Mouse (Mus musculus) limb, embryonic 14.5 days (tissue): ENCODE measurements around the gene Elovl7. TPM values are rescaled to one million over a fixed set of nuclear protein-coding genes. Genes with fewer than 3 reads are reported as not detected.

ENCODE experiments used
- ATAC-seq: fragments of 200-750 bp; cut with Nextera tagmentation; 2 replicates; pipeline ENCODE4 v1.8.0; 2017; ENCODE audit warnings: low read depth, moderate number of reproducible peaks, moderate TSS enrichment; ENCODE audit not compliant: low FRiP score
- DNase-seq: peaks from one replicate; pipeline ENCODE4 v3.0.0-alpha.2; 2015; ENCODE audit warnings: low spot score
- H3K27ac ChIP-seq: fragments of 300-500 bp; sonication (generic); replicated peaks from 2 replicates; pipeline ENCODE4 v1.5.1; 2014; ENCODE audit warnings: low read depth, mild to moderate bottlenecking, low read length, moderate library complexity, mixed read lengths
- H3K27me3 ChIP-seq: fragments of 300-500 bp; sonication (generic); 2 replicates; pipeline ENCODE4 v1.6.1; 2014; ENCODE audit warnings: low read length, mixed read lengths; ENCODE audit not compliant: control insufficient read depth, insufficient read depth
- H3K36me3 ChIP-seq: fragments of 300-500 bp; sonication (generic); 2 replicates; pipeline ENCODE4 v1.6.1; 2014; ENCODE audit warnings: mild to moderate bottlenecking, low read length, moderate library complexity, mixed read lengths; ENCODE audit not compliant: control insufficient read depth, insufficient read depth
- H3K4me1 ChIP-seq: fragments of 300-500 bp; sonication (generic); 2 replicates; pipeline ENCODE4 v1.6.1; 2014; ENCODE audit warnings: antibody characterized with exemption, low read length, mixed read lengths; ENCODE audit not compliant: control insufficient read depth, insufficient read depth
- H3K4me2 ChIP-seq: fragments of 300-500 bp; sonication (generic); replicated peaks from 2 replicates; pipeline ENCODE4 v1.6.1; 2014; ENCODE audit warnings: low read depth, mild to moderate bottlenecking, low read length, moderate library complexity; ENCODE audit not compliant: severe bottlenecking
- H3K4me3 ChIP-seq: fragments of 300-500 bp; sonication (generic); replicated peaks from 2 replicates; pipeline ENCODE4 v1.5.1; 2014; ENCODE audit warnings: low read length
- H3K9ac ChIP-seq: fragments of 300-500 bp; sonication (generic); 2 replicates; pipeline ENCODE4 v1.6.1; 2014; ENCODE audit warnings: mild to moderate bottlenecking, low read depth, low read length, moderate library complexity; ENCODE audit not compliant: severe bottlenecking
- H3K9me3 ChIP-seq: fragments of 300-500 bp; sonication (generic); 2 replicates; pipeline ENCODE4 v1.6.1; 2016; ENCODE audit warnings: low read length; ENCODE audit not compliant: control insufficient read depth
- POLR2A ChIP-seq: fragments of 200-500 bp; IDR thresholded peaks from 2 replicates; pipeline ENCODE4 v1.8.0; 2012; ENCODE audit warnings: inconsistent platforms, mild to moderate bottlenecking, moderate library complexity, borderline replicate concordance; ENCODE audit not compliant: insufficient read depth, insufficient read length; ENCODE audit errors: extremely low read depth
- WGBS: fragments of 180-500 bp; shearing (Covaris S2); extraction: QIAGEN DNeasy Blood & Tissue Kit; methylation state at CpG from one replicate; pipeline ENCODE4 v1.1.7; 2014; 5-methylcytosine and 5-hydroxymethylcytosine counted together
- polyA plus RNA-seq, 2 experiments: library from polyadenylated mRNA; depleted of rRNA in 1 of 2; stranded (reverse) in 1 of 2; unstranded in 1 of 2; fragments of >200 nt; fragmentation: Nextera tagmentation in 1 of 2; extraction: Ambion mirVana in 1 of 2; gene quantifications; 2 replicates each; pipeline versions ENCODE4 v1.2.1 to v1.2.3; 2012 to 2014

The Elovl7 gene
- polyA plus RNA-seq, 2 experiments: 1.4 to 4.8 TPM

GRCm38 (mm10) chr13:108323317-108323716, 109.1 kb downstream of the Elovl7 start:
- no peak for ATAC-seq
- TF ChIP-seq POLR2A: no peak
- Histone ChIP-seq H3K4me2 (no peak overlapping the region), H3K4me3 (no peak overlapping the region), H3K27me3 (no peaks in the 10 kb centered on the region), H3K4me1 (no peaks in the 10 kb centered on the region), H3K36me3 (peaks cover 15% of the 10 kb centered on the region; the same call in 1 of the 2 replicates), H3K27ac (no peak overlapping the region), H3K9ac (no peak overlapping the region), H3K9me3 (no peaks in the 10 kb centered on the region)
- 90% methylated on average over 2 of the region's 2 CpGs for WGBS
- DNase-seq: no peak

- H3K4me1 ChIP-seq: no peaks in the 10 kb centered on the region
- no peak overlapping the region for H3K27ac ChIP-seq
- no peaks in the 10 kb centered on the region for H3K9me3 ChIP-seq
- H3K4me3 ChIP-seq: no peak overlapping the region
- no peaks in the 10 kb centered on the region for H3K27me3 ChIP-seq
- DNase-seq (no peak), ATAC-seq (no peak)
- H3K9ac ChIP-seq: no peak overlapping the region
- peaks cover 19% of the 10 kb centered on the region; the same call in 1 of the 2 replicates for H3K36me3 ChIP-seq
- 79% methylated on average over 22 of the region's 22 CpGs for WGBS
- no peak for TF ChIP-seq POLR2A
- no peak overlapping the region for H3K4me2 ChIP-seq
Measured at GRCm38 (mm10) chr13:108323866-108324829, 109.9 kb downstream of the Elovl7 start.

- no peak for TF ChIP-seq POLR2A
- DNase-seq: no peak
- 88% methylated on average over 5 of the region's 5 CpGs for WGBS
- Histone ChIP-seq H3K36me3 (peaks cover 19% of the 10 kb centered on the region; the same call in 1 of the 2 replicates), H3K4me1 (no peaks in the 10 kb centered on the region), H3K9me3 (no peaks in the 10 kb centered on the region), H3K27me3 (no peaks in the 10 kb centered on the region), H3K27ac (no peak overlapping the region), H3K4me2 (no peak overlapping the region), H3K9ac (no peak overlapping the region), H3K4me3 (no peak overlapping the region)
- ATAC-seq: no peak
Measured at GRCm38 (mm10) chr13:108325871-108326270, 111.7 kb downstream of the Elovl7 start.

- Histone ChIP-seq H3K4me1 (no peaks in the 10 kb centered on the region), H3K4me3 (no peak overlapping the region), H3K27me3 (no peaks in the 10 kb centered on the region), H3K36me3 (peaks cover 19% of the 10 kb centered on the region; the same call in 1 of the 2 replicates), H3K9ac (no peak overlapping the region), H3K9me3 (no peaks in the 10 kb centered on the region), H3K4me2 (no peak overlapping the region), H3K27ac (no peak overlapping the region)
- 89% methylated on average over 10 of the region's 10 CpGs for WGBS
- TF ChIP-seq POLR2A: no peak
- ATAC-seq (no peak), DNase-seq (no peak)
Measured at GRCm38 (mm10) chr13:108326351-108326750, 112.1 kb downstream of the Elovl7 start.

GRCm38 (mm10) chr13:108327047-108327446, 112.8 kb downstream of the Elovl7 start:
- no peaks in the 10 kb centered on the region for H3K9me3 ChIP-seq
- H3K4me3 ChIP-seq: no peak overlapping the region
- no peak for TF ChIP-seq POLR2A
- ATAC-seq (no peak), DNase-seq (no peak)
- no peaks in the 10 kb centered on the region for H3K27me3 ChIP-seq
- no peak overlapping the region for H3K9ac ChIP-seq
- peaks cover 19% of the 10 kb centered on the region; the same call in 1 of the 2 replicates for H3K36me3 ChIP-seq
- H3K4me2 ChIP-seq: no peak overlapping the region
- no peak overlapping the region for H3K27ac ChIP-seq
- 89% methylated on average over 7 of the region's 7 CpGs for WGBS
- H3K4me1 ChIP-seq: no peaks in the 10 kb centered on the region
